Mouse (Mus musculus): ENCODE results near the gene Poc1b.

The Poc1b gene

GRCm38 (mm10) chr10:99188656-99189603 lies 82.1 kb downstream of the Poc1b start:
- DNase-seq (ENCODE audit: extremely low read depth, low read depth, low spot score) = no peak

- no peak for DNase-seq (ENCODE audit: extremely low read depth, low read depth, low spot score)
Measured at GRCm38 (mm10) chr10:99190798-99191197, 84.0 kb downstream of the Poc1b start.

- DNase-seq (ENCODE audit: extremely low read depth, low read depth, low spot score) = no peak
Measured at GRCm38 (mm10) chr10:99194451-99195055, 87.7 kb downstream of the Poc1b start.

GRCm38 (mm10) chr10:99196556-99196955 lies 89.7 kb downstream of the Poc1b start:
- no peak for DNase-seq (ENCODE audit: extremely low read depth, low read depth, low spot score)

- no peak for DNase-seq (ENCODE audit: extremely low read depth, low read depth, low spot score)
Measured at GRCm38 (mm10) chr10:99197125-99197524, 90.3 kb downstream of the Poc1b start.

- no peak for DNase-seq (ENCODE audit: extremely low read depth, low read depth, low spot score)
Measured at GRCm38 (mm10) chr10:99197607-99198305, 90.9 kb downstream of the Poc1b start.

GRCm38 (mm10) chr10:99198946-99199345 lies 92.1 kb downstream of the Poc1b start:
- no peak for DNase-seq (ENCODE audit: extremely low read depth, low read depth, low spot score)

- DNase-seq (ENCODE audit: extremely low read depth, low read depth, low spot score) = no peak
Measured at GRCm38 (mm10) chr10:99200944-99201343, 94.1 kb downstream of the Poc1b start.

GRCm38 (mm10) chr10:99201786-99202185 lies 95.0 kb downstream of the Poc1b start:
- DNase-seq (ENCODE audit: extremely low read depth, low read depth, low spot score) = peak; percentile 45

GRCm38 (mm10) chr10:99202363-99202762 lies 95.5 kb downstream of the Poc1b start:
- no peak for DNase-seq (ENCODE audit: extremely low read depth, low read depth, low spot score)

- no peak for DNase-seq (ENCODE audit: extremely low read depth, low read depth, low spot score)
Measured at GRCm38 (mm10) chr10:99203163-99203562, 96.3 kb downstream of the Poc1b start.

- no peak for DNase-seq (ENCODE audit: extremely low read depth, low read depth, low spot score)
Measured at GRCm38 (mm10) chr10:99203577-99204487, 97.0 kb downstream of the Poc1b start.

- no peak for DNase-seq (ENCODE audit: extremely low read depth, low read depth, low spot score)
Measured at GRCm38 (mm10) chr10:99204553-99204952, 97.7 kb downstream of the Poc1b start.

GRCm38 (mm10) chr10:99207121-99207520 lies 100.3 kb downstream of the Poc1b start:
- DNase-seq (ENCODE audit: extremely low read depth, low read depth, low spot score) = no peak

- no peak for DNase-seq (ENCODE audit: extremely low read depth, low read depth, low spot score)
Measured at GRCm38 (mm10) chr10:99209146-99209800, 102.4 kb downstream of the Poc1b start.

GRCm38 (mm10) chr10:99211021-99211420 lies 104.2 kb downstream of the Poc1b start:
- no peak for DNase-seq (ENCODE audit: extremely low read depth, low read depth, low spot score)

- no peak for DNase-seq (ENCODE audit: extremely low read depth, low read depth, low spot score)
Measured at GRCm38 (mm10) chr10:99211503-99212265, 104.8 kb downstream of the Poc1b start.

- DNase-seq (ENCODE audit: extremely low read depth, low read depth, low spot score) = no peak
Measured at GRCm38 (mm10) chr10:99214421-99215299, 107.8 kb downstream of the Poc1b start.

Measured in fat pad, adult 2 months (tissue).